Mouse (Mus musculus): Measurements from ENCODE around the gene Nkd2.
A peak's percentile ranks its signal among the peaks of the same experiment; 100 is the strongest.

Nkd2 gene

DNA sequence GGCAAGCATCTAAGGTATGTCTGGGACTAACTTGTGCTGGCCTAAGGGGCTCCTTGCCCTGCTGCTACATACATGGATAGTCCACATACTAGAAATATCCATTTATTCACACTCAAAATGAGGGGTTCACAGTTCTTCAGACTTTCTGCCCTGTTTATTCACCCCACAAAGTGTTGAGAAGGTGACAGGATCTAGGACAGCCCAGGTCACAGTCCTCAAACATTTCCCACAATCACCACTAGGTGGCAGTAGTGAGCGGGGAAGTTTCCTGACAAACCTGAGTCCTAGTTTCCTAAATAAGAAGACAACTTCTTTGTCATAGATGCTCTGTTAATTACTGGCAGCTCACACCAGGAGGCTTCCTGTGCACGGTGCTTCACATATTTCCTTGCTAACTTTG lies 15.9 kb downstream of the Nkd2 start:
- TF ChIP-seq CTCF (conservative IDR thresholded peaks at IDR 0.05; ENCODE audit: low read length) (peak; percentile 84), POU5F1 (IDR thresholded peaks at IDR 0.05; ENCODE audit: borderline replicate concordance, low read length) (no peak), NANOG (IDR thresholded peaks at IDR 0.05; ENCODE audit: borderline replicate concordance, low read length) (no peak)
- no peaks in the 10 kb centered on the region for H3K9me3 ChIP-seq (ENCODE audit: low read length)
- peaks cover 7% of the 10 kb centered on the region for H3K4me1 ChIP-seq (replicated peaks; ENCODE audit: low read depth, low read length)
- H3K4me3 ChIP-seq (replicated peaks; ENCODE audit: low read length) = no peak overlapping the region
- peaks cover 1% of the 10 kb centered on the region; the same call in 1 of the 2 replicates for H3K27me3 ChIP-seq (ENCODE audit: insufficient read depth, low read length)
- no peaks in the 10 kb centered on the region for H3K36me3 ChIP-seq (ENCODE audit: insufficient read depth, low read length)

DNA sequence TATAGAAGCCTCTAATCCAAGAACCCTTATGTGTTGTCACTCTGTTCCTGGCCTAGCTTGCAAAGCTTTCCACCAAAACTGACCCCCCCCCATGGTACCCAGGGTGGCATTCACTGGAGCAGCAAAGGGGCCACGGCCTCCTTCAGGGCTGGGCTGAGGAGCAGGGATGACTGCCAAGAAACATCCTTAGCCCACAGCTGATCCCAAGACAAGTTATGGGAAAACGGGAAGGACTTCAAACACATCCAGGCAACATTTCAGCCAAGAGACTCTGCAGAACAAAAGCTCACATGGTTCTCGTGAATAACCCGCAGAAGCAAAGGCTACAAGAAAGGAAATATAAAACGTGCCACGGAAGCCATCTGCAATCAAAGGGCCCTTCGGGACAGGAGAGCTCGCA lies 20.2 kb downstream of the Nkd2 start:
- Histone ChIP-seq H3K36me3 (ENCODE audit: insufficient read depth, low read length) (no peaks in the 10 kb centered on the region), H3K9me3 (ENCODE audit: low read length) (no peaks in the 10 kb centered on the region), H3K4me1 (replicated peaks; ENCODE audit: low read depth, low read length) (no peaks in the 10 kb centered on the region), H3K4me3 (replicated peaks; ENCODE audit: low read length) (no peak overlapping the region), H3K27me3 (ENCODE audit: insufficient read depth, low read length) (no peaks in the 10 kb centered on the region)
- TF ChIP-seq CTCF (conservative IDR thresholded peaks at IDR 0.05; ENCODE audit: low read length) = no peak
- TF ChIP-seq NANOG (IDR thresholded peaks at IDR 0.05; ENCODE audit: borderline replicate concordance, low read length) = no peak
- no peak for TF ChIP-seq POU5F1 (IDR thresholded peaks at IDR 0.05; ENCODE audit: borderline replicate concordance, low read length)

- Histone ChIP-seq H3K9me3 (ENCODE audit: low read length) (no peaks in the 10 kb centered on the region), H3K4me3 (replicated peaks; ENCODE audit: low read length) (no peak overlapping the region), H3K27me3 (ENCODE audit: insufficient read depth, low read length) (no peaks in the 10 kb centered on the region), H3K36me3 (ENCODE audit: insufficient read depth, low read length) (no peaks in the 10 kb centered on the region), H3K4me1 (replicated peaks; ENCODE audit: low read depth, low read length) (no peaks in the 10 kb centered on the region; the same call in 1 of the 2 replicates)
- TF ChIP-seq POU5F1 (IDR thresholded peaks at IDR 0.05; ENCODE audit: borderline replicate concordance, low read length) = no peak
- no peak for TF ChIP-seq NANOG (IDR thresholded peaks at IDR 0.05; ENCODE audit: borderline replicate concordance, low read length)
Measured at GRCm38 (mm10) chr13:73823711-73824110, 23.7 kb downstream of the Nkd2 start.

GRCm38 (mm10) chr13:73822187-73822800 lies 25.1 kb downstream of the Nkd2 start:
- TF ChIP-seq CTCF (conservative IDR thresholded peaks at IDR 0.05; ENCODE audit: low read length) (peak; percentile 64), POU5F1 (IDR thresholded peaks at IDR 0.05; ENCODE audit: borderline replicate concordance, low read length) (no peak)
- H3K36me3 ChIP-seq (ENCODE audit: insufficient read depth, low read length) = peaks cover 9% of the 10 kb centered on the region; the same call in 1 of the 2 replicates
- no peak overlapping the region for H3K4me3 ChIP-seq (replicated peaks; ENCODE audit: low read length)

GRCm38 (mm10) chr13:73821251-73821650 lies 26.2 kb downstream of the Nkd2 start:
- no peaks in the 10 kb centered on the region for H3K27me3 ChIP-seq (ENCODE audit: insufficient read depth, low read length)
- peaks cover 20% of the 10 kb centered on the region for H3K36me3 ChIP-seq (ENCODE audit: insufficient read depth, low read length)
- no peaks in the 10 kb centered on the region for H3K9me3 ChIP-seq (ENCODE audit: low read length)
- peaks cover 1% of the 10 kb centered on the region; the same call in 1 of the 2 replicates for H3K4me1 ChIP-seq (replicated peaks; ENCODE audit: low read depth, low read length)
- no peak for TF ChIP-seq POU5F1 (IDR thresholded peaks at IDR 0.05; ENCODE audit: borderline replicate concordance, low read length)
- no peak for TF ChIP-seq NANOG (IDR thresholded peaks at IDR 0.05; ENCODE audit: borderline replicate concordance, low read length)
- no peak for TF ChIP-seq CTCF (conservative IDR thresholded peaks at IDR 0.05; ENCODE audit: low read length)
- no peak overlapping the region for H3K4me3 ChIP-seq (replicated peaks; ENCODE audit: low read length)

More at GRCm38 (mm10) chr13:73822187-73822800, 25.1 kb downstream of the Nkd2 start:
- no peaks in the 10 kb centered on the region for H3K9me3 ChIP-seq (ENCODE audit: low read length)
- no peaks in the 10 kb centered on the region; the same call in 1 of the 2 replicates for H3K4me1 ChIP-seq (replicated peaks; ENCODE audit: low read depth, low read length)
- H3K27me3 ChIP-seq (ENCODE audit: insufficient read depth, low read length) = no peaks in the 10 kb centered on the region

DNA sequence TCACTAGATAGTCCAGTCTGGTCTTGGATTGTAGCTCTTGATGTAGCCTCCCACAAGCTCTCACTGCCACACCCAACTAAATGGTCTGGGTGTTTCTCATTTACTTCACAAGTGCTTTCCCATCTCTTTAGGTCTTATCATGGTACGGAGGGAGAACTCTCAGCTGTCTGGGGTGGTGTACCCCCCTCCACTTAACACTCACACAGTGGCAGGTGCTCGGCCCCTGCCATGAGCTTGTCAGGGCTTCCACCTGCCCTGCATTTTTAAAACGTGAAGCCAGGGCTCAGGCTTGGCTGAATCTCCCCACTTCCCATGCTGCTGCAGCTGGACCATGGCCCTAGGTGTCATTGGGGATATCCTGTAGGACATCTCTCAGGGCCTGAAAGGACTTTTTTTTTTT lies 28.5 kb downstream of the Nkd2 start:
- peaks cover 10% of the 10 kb centered on the region for H3K4me1 ChIP-seq (replicated peaks; ENCODE audit: low read depth, low read length)

DNA sequence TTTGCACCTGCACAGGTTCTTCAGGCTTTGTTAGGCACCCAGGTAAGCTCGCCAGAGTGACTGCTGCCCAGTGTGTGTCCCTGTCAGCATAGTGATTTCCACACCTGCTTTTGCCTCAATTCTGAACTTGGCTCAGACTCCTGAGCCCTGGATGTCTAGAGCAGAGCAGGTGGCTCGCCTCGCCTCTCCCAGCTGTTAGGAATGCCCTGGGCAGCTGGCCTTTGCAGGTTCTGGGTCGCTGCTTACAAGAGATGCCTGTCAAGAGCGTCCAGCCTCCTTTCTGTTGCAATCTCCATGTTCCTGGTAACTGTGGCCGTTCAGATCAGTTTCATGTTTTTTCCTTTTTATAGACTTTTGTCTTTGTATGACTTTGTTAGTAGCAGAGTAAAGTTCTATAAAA lies 31.1 kb downstream of the Nkd2 start:
- no peak for TF ChIP-seq POU5F1 (IDR thresholded peaks at IDR 0.05; ENCODE audit: borderline replicate concordance, low read length)
- Histone ChIP-seq H3K9me3 (ENCODE audit: low read length) (no peaks in the 10 kb centered on the region), H3K36me3 (ENCODE audit: insufficient read depth, low read length) (peaks cover 69% of the 10 kb centered on the region), H3K4me3 (replicated peaks; ENCODE audit: low read length) (no peak overlapping the region), H3K27me3 (ENCODE audit: insufficient read depth, low read length) (no peaks in the 10 kb centered on the region), H3K4me1 (replicated peaks; ENCODE audit: low read depth, low read length) (peaks cover 10% of the 10 kb centered on the region)

More for the DNA sequence above, 28.5 kb downstream of the Nkd2 start:
- Histone ChIP-seq H3K36me3 (ENCODE audit: insufficient read depth, low read length) (peaks cover 43% of the 10 kb centered on the region), H3K9me3 (ENCODE audit: low read length) (no peaks in the 10 kb centered on the region), H3K27me3 (ENCODE audit: insufficient read depth, low read length) (no peaks in the 10 kb centered on the region), H3K4me3 (replicated peaks; ENCODE audit: low read length) (no peak overlapping the region)
- TF ChIP-seq CTCF (conservative IDR thresholded peaks at IDR 0.05; ENCODE audit: low read length) (no peak), NANOG (IDR thresholded peaks at IDR 0.05; ENCODE audit: borderline replicate concordance, low read length) (no peak), POU5F1 (IDR thresholded peaks at IDR 0.05; ENCODE audit: borderline replicate concordance, low read length) (no peak)

GRCm38 (mm10) chr13:73814181-73814580 lies 33.2 kb downstream of the Nkd2 start:
- Histone ChIP-seq H3K36me3 (ENCODE audit: insufficient read depth, low read length) (peaks cover 90% of the 10 kb centered on the region), H3K4me3 (replicated peaks; ENCODE audit: low read length) (no peak overlapping the region), H3K27me3 (ENCODE audit: insufficient read depth, low read length) (no peaks in the 10 kb centered on the region), H3K4me1 (replicated peaks; ENCODE audit: low read depth, low read length) (peaks cover 10% of the 10 kb centered on the region), H3K9me3 (ENCODE audit: low read length) (no peaks in the 10 kb centered on the region)
- TF ChIP-seq NANOG (IDR thresholded peaks at IDR 0.05; ENCODE audit: borderline replicate concordance, low read length) = no peak
- TF ChIP-seq POU5F1 (IDR thresholded peaks at IDR 0.05; ENCODE audit: borderline replicate concordance, low read length) = no peak
- TF ChIP-seq CTCF (conservative IDR thresholded peaks at IDR 0.05; ENCODE audit: low read length) = no peak

DNA sequence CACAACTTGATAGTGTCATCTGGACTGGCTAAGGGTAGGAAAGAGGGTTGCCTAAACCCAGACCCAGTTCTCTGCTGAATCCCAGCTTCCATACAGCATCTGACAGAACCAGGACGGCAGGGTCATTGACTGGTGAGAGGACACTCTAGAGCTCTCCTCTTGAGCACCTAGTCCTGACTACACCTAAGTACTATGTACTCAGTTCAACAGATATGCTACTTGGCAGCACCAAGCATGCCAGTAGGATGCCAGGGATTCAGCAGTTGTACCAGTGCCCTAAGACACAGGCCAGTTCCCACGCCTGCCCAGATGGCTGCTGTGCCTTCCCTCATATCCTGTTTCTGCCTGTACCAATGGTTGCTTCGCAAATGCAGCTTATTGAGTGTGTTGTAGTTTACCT lies 34.5 kb downstream of the Nkd2 start:
- Histone ChIP-seq H3K27me3 (ENCODE audit: insufficient read depth, low read length) (no peaks in the 10 kb centered on the region), H3K4me1 (replicated peaks; ENCODE audit: low read depth, low read length) (peaks cover 10% of the 10 kb centered on the region), H3K4me3 (replicated peaks; ENCODE audit: low read length) (no peak overlapping the region), H3K9me3 (ENCODE audit: low read length) (no peaks in the 10 kb centered on the region), H3K36me3 (ENCODE audit: insufficient read depth, low read length) (peaks cover 100% of the 10 kb centered on the region)
- TF ChIP-seq POU5F1 (IDR thresholded peaks at IDR 0.05; ENCODE audit: borderline replicate concordance, low read length) = no peak
- TF ChIP-seq NANOG (IDR thresholded peaks at IDR 0.05; ENCODE audit: borderline replicate concordance, low read length) = no peak
- no peak for TF ChIP-seq CTCF (conservative IDR thresholded peaks at IDR 0.05; ENCODE audit: low read length)
